Mouse (Mus musculus) erythroblast, embryonic 14.5 days (primary cell): ENCODE measurements at regions not wholly inside any gene's neighbourhood (a gene's known extent, or its start where the extent isn't known, plus 50 kb on each side); places are given as distances from the start of the nearest gene placed in this dataset.

Experiments used
- H3K27me3 ChIP-seq: 2 replicates; pipeline ENCODE4 v1.6.1; 2012; ENCODE audit warnings: inconsistent platforms; ENCODE audit not compliant: control insufficient read depth
- H3K36me3 ChIP-seq: 2 replicates; pipeline ENCODE4 v1.6.1; 2012; ENCODE audit warnings: mild to moderate bottlenecking, inconsistent platforms; ENCODE audit not compliant: control insufficient read depth
- H3K4me1 ChIP-seq: 2 replicates; pipeline ENCODE4 v1.6.1; 2012; ENCODE audit warnings: inconsistent platforms; ENCODE audit not compliant: control insufficient read depth
- H3K4me3 ChIP-seq: replicated peaks from 2 replicates; pipeline ENCODE3; 2012; ENCODE audit warnings: moderate library complexity, mild to moderate bottlenecking, inconsistent platforms
- H3K9me3 ChIP-seq: 2 replicates; pipeline ENCODE4 v1.6.1; 2012; ENCODE audit warnings: low read length, inconsistent platforms, mixed read lengths; ENCODE audit not compliant: control insufficient read depth
- GATA1 ChIP-seq: IDR thresholded peaks from 2 replicates; pipeline ENCODE4 v1.6.1; 2012; ENCODE audit warnings: low read length, inconsistent platforms, mixed read lengths
- TAL1 ChIP-seq: IDR thresholded peaks from 3 replicates; pipeline ENCODE4 v1.6.1; 2012; ENCODE audit warnings: low read length, inconsistent platforms, mixed read lengths

DNA sequence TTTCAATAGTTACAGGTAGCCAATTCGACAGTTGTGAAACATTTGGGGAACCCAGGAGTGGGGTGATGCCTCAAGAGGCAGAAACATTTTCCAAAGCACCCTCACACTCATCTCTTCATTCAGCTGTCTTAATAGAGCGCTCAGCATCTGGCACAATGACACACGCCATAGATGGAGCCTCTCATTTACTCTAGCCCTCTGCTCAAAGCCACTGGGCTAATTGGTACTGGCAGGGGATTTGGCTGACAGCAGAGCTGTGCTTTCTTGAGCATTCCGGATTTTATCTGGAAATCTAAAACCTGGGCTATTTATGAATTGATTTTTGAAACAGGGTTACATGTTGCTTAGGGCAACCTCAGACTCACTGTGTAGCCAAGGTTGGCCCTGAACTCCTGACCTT lies 61.4 kb upstream of the Tnp1 start:
- Histone ChIP-seq H3K4me1 (peaks cover 42% of the 10 kb centered on the region), H3K9me3 (no peaks in the 10 kb centered on the region)
- no peak for TF ChIP-seq GATA1
- TF ChIP-seq TAL1, result no peak

DNA sequence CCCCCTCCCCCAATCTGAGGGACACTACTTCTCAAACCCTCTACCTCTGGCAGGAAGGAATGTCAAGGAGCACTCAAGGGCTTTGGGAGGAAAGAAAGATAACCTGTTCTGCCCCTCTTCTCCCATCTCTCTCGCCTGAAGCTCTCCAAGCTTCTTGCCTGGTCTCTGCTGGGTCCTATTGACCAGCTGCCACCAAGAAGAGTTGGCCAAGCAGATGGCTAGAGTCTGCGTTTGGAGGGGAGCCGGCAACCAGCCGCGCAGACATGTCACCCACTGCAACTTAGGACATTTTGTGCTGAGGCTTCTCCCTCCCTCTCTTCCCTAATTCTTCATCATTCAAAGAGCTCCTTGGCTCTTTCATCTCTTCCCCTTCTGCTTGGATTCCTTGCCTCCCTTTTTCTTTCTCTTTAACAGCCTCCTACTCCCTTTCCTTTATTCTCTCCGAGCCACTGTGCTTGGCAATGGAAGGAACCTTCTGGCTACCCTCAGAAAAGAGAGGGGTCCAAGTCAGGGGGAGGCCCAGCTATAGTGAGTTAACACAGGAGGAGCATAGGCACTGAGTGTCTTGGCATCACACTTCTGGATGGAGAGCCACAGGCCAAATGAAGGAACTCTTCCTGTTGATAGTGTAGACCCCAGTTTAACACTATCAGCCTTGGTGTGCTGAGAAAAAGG lies 60.1 kb upstream of the Tnp1 start:
- Histone ChIP-seq H3K9me3 (no peaks in the 10 kb centered on the region), H3K36me3 (no peaks in the 10 kb centered on the region; the same call in 1 of the 2 replicates), H3K27me3 (peaks cover 10% of the 10 kb centered on the region; the same call in 1 of the 2 replicates), H3K4me1 (peaks cover 54% of the 10 kb centered on the region), H3K4me3 (no peak overlapping the region)
- no peak for TF ChIP-seq TAL1
- no peak for TF ChIP-seq GATA1

More for the DNA sequence above, 61.4 kb upstream of the Tnp1 start:
- Histone ChIP-seq H3K27me3 (peaks cover 13% of the 10 kb centered on the region), H3K36me3 (no peaks in the 10 kb centered on the region; the same call in 1 of the 2 replicates), H3K4me3 (no peak overlapping the region)

DNA sequence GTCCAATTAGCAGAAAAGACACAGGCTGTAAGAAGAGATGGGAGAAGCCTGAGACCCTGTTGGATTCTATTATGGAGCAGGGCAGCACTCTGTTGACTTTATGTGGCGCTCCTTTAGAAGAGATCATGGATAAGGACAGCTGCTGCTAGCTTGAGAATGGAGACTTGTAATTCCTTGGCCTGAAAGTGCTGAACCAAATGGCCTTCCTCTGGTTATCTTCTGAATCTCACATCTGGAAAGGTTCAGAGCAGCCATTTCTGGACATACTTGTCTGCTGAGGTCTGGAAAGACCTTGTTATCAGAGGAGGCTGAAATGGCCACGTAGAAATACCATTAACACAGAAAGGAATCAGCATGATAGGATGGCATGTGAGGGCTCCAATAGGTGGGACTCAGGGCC lies 59.5 kb upstream of the Tnp1 start:
- H3K4me1 ChIP-seq, result peaks cover 61% of the 10 kb centered on the region
- TF ChIP-seq GATA1 (no peak), TAL1 (no peak)
- no peaks in the 10 kb centered on the region for H3K9me3 ChIP-seq
- H3K36me3 ChIP-seq, result no peaks in the 10 kb centered on the region; the same call in 1 of the 2 replicates
- H3K4me3 ChIP-seq, result no peak overlapping the region
- peaks cover 10% of the 10 kb centered on the region for H3K27me3 ChIP-seq

DNA sequence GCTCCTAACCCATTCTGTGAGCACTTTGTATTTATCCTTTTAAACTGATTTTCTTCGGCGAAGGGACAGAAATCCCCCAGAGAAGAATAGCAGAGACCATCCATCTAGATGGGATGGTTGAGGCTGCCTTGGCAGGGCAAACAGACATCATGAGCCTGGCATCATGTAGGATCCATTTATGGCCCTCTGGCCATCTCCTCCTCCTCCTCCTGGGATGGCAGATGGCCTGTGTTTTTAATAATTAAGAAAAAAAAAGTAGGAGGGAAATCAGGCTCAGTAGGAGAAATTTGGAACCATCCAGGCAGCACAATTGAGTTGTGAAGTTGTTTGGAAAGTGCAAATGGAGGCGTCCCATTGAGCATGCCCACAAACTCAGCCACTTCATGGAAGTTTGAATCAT lies 58.8 kb upstream of the Tnp1 start:
- Histone ChIP-seq H3K4me3 (no peak overlapping the region), H3K4me1 (peaks cover 60% of the 10 kb centered on the region), H3K9me3 (no peaks in the 10 kb centered on the region), H3K36me3 (no peaks in the 10 kb centered on the region; the same call in 1 of the 2 replicates), H3K27me3 (peaks cover 10% of the 10 kb centered on the region)
- no peak for TF ChIP-seq TAL1
- TF ChIP-seq GATA1, result no peak

DNA sequence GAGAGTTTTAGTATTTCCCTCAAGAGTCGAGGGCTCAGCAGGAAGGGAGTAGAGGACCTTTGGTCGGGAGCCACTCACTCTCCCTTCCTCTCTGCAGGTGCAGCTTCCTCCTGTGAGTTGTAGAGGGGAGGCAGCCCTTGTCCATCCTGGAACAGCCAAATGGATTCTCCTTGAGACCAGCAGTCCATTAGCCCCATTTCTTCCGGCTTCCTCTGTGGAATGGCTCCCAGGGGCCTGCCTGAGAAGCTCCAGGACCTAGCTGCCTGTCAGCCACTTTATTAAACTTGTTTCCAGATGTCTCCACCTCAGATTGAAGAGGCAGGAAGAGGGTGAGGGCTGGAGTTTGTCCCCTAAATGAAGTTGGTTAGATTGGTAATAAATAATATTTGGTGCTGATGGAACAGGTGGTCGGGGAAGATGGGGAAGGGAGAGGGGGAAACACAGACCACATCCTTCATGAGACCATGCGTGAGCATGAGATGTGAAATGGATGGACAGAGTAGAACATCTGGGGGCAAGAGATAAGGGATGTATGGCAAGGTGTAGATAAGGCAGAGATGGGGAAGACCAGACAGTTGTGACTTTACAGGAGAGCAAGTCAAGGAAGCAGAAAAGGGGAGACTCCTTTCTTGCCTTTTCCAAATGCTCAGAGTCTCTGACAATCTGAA lies 56.7 kb upstream of the Tnp1 start:
- Histone ChIP-seq H3K4me1 (peaks cover 54% of the 10 kb centered on the region), H3K9me3 (no peaks in the 10 kb centered on the region), H3K27me3 (peaks cover 4% of the 10 kb centered on the region), H3K36me3 (no peaks in the 10 kb centered on the region; the same call in 1 of the 2 replicates), H3K4me3 (peak overlapping the region; percentile 7)
- peak; percentile 97 for TF ChIP-seq GATA1
- TF ChIP-seq TAL1, result peak; percentile 95

GRCm38 (mm10) chr1:73070126-73070525 lies 54.4 kb upstream of the Tnp1 start:
- no peak for TF ChIP-seq TAL1
- no peak for TF ChIP-seq GATA1
- peaks cover 52% of the 10 kb centered on the region for H3K4me1 ChIP-seq
- no peaks in the 10 kb centered on the region; the same call in 1 of the 2 replicates for H3K9me3 ChIP-seq
- H3K36me3 ChIP-seq, result no peaks in the 10 kb centered on the region; the same call in 1 of the 2 replicates
- H3K27me3 ChIP-seq, result peaks cover 16% of the 10 kb centered on the region
- no peak overlapping the region for H3K4me3 ChIP-seq
